Mouse (Mus musculus) limb, embryonic 14.5 days (tissue): ENCODE measurements around the gene Rpap2. TPM values are rescaled to one million over a fixed set of nuclear protein-coding genes. Genes with fewer than 3 reads are reported as not detected.

ENCODE experiments used
- ATAC-seq: fragments of 200-750 bp; cut with Nextera tagmentation; 2 replicates; pipeline ENCODE4 v1.8.0; 2017; ENCODE audit warnings: low read depth, moderate number of reproducible peaks, moderate TSS enrichment; ENCODE audit not compliant: low FRiP score
- DNase-seq: peaks from one replicate; pipeline ENCODE4 v3.0.0-alpha.2; 2015; ENCODE audit warnings: low spot score
- H3K27ac ChIP-seq: fragments of 300-500 bp; sonication (generic); replicated peaks from 2 replicates; pipeline ENCODE4 v1.5.1; 2014; ENCODE audit warnings: low read depth, mild to moderate bottlenecking, low read length, moderate library complexity, mixed read lengths
- H3K27me3 ChIP-seq: fragments of 300-500 bp; sonication (generic); 2 replicates; pipeline ENCODE4 v1.6.1; 2014; ENCODE audit warnings: low read length, mixed read lengths; ENCODE audit not compliant: control insufficient read depth, insufficient read depth
- H3K36me3 ChIP-seq: fragments of 300-500 bp; sonication (generic); 2 replicates; pipeline ENCODE4 v1.6.1; 2014; ENCODE audit warnings: mild to moderate bottlenecking, low read length, moderate library complexity, mixed read lengths; ENCODE audit not compliant: control insufficient read depth, insufficient read depth
- H3K4me1 ChIP-seq: fragments of 300-500 bp; sonication (generic); 2 replicates; pipeline ENCODE4 v1.6.1; 2014; ENCODE audit warnings: antibody characterized with exemption, low read length, mixed read lengths; ENCODE audit not compliant: control insufficient read depth, insufficient read depth
- H3K4me2 ChIP-seq: fragments of 300-500 bp; sonication (generic); replicated peaks from 2 replicates; pipeline ENCODE4 v1.6.1; 2014; ENCODE audit warnings: low read depth, mild to moderate bottlenecking, low read length, moderate library complexity; ENCODE audit not compliant: severe bottlenecking
- H3K4me3 ChIP-seq: fragments of 300-500 bp; sonication (generic); replicated peaks from 2 replicates; pipeline ENCODE4 v1.5.1; 2014; ENCODE audit warnings: low read length
- H3K9ac ChIP-seq: fragments of 300-500 bp; sonication (generic); 2 replicates; pipeline ENCODE4 v1.6.1; 2014; ENCODE audit warnings: mild to moderate bottlenecking, low read depth, low read length, moderate library complexity; ENCODE audit not compliant: severe bottlenecking
- H3K9me3 ChIP-seq: fragments of 300-500 bp; sonication (generic); 2 replicates; pipeline ENCODE4 v1.6.1; 2016; ENCODE audit warnings: low read length; ENCODE audit not compliant: control insufficient read depth
- POLR2A ChIP-seq: fragments of 200-500 bp; IDR thresholded peaks from 2 replicates; pipeline ENCODE4 v1.8.0; 2012; ENCODE audit warnings: inconsistent platforms, mild to moderate bottlenecking, moderate library complexity, borderline replicate concordance; ENCODE audit not compliant: insufficient read depth, insufficient read length; ENCODE audit errors: extremely low read depth
- WGBS: fragments of 180-500 bp; shearing (Covaris S2); extraction: QIAGEN DNeasy Blood & Tissue Kit; methylation state at CpG from one replicate; pipeline ENCODE4 v1.1.7; 2014; 5-methylcytosine and 5-hydroxymethylcytosine counted together
- polyA plus RNA-seq, 2 experiments: library from polyadenylated mRNA; depleted of rRNA in 1 of 2; stranded (reverse) in 1 of 2; unstranded in 1 of 2; fragments of >200 nt; fragmentation: Nextera tagmentation in 1 of 2; extraction: Ambion mirVana in 1 of 2; gene quantifications; 2 replicates each; pipeline versions ENCODE4 v1.2.1 to v1.2.3; 2012 to 2014

Gene Rpap2
- polyA plus RNA-seq, 2 experiments = 12.6 to 21.6 TPM

GRCm38 (mm10) chr5:107698888-107699287 is 101.7 kb downstream of the Rpap2 start:
- no peak for ATAC-seq
- H3K4me3 ChIP-seq = no peak overlapping the region
- no peak for TF ChIP-seq POLR2A
- 81% methylated on average over 8 of the region's 8 CpGs for WGBS
- H3K36me3 ChIP-seq = no peaks in the 10 kb centered on the region
- H3K27ac ChIP-seq = no peak overlapping the region
- no peak overlapping the region for H3K4me2 ChIP-seq
- H3K27me3 ChIP-seq = no peaks in the 10 kb centered on the region
- no peak for DNase-seq
- H3K9me3 ChIP-seq = no peaks in the 10 kb centered on the region
- H3K4me1 ChIP-seq = no peaks in the 10 kb centered on the region
- H3K9ac ChIP-seq = no peak overlapping the region

GRCm38 (mm10) chr5:107700873-107701272 is 103.7 kb downstream of the Rpap2 start:
- Histone ChIP-seq H3K4me2 (no peak overlapping the region), H3K9me3 (no peaks in the 10 kb centered on the region), H3K4me3 (no peak overlapping the region), H3K27me3 (no peaks in the 10 kb centered on the region), H3K27ac (no peak overlapping the region), H3K9ac (no peak overlapping the region), H3K36me3 (no peaks in the 10 kb centered on the region), H3K4me1 (no peaks in the 10 kb centered on the region)
- TF ChIP-seq POLR2A = no peak
- no peak for ATAC-seq
- 89% methylated on average over 10 of the region's 10 CpGs for WGBS
- DNase-seq = no peak

- H3K4me3 ChIP-seq = no peak overlapping the region
- 77% methylated on average over 9 of the region's 9 CpGs for WGBS
- ATAC-seq = no peak
- no peaks in the 10 kb centered on the region for H3K4me1 ChIP-seq
- H3K9ac ChIP-seq = no peak overlapping the region
- no peak for DNase-seq
- H3K27me3 ChIP-seq = no peaks in the 10 kb centered on the region
- H3K4me2 ChIP-seq = no peak overlapping the region
- H3K9me3 ChIP-seq = no peaks in the 10 kb centered on the region
- no peak for TF ChIP-seq POLR2A
- H3K27ac ChIP-seq = no peak overlapping the region
- H3K36me3 ChIP-seq = no peaks in the 10 kb centered on the region
These were observed 104.5 kb downstream of the Rpap2 start for GRCm38 (mm10) chr5:107701658-107702057.

- H3K27ac ChIP-seq = no peak overlapping the region
- H3K9ac ChIP-seq = no peak overlapping the region
- H3K4me3 ChIP-seq = no peak overlapping the region
- H3K4me1 ChIP-seq = no peaks in the 10 kb centered on the region
- DNase-seq (no peak), ATAC-seq (no peak)
- H3K9me3 ChIP-seq = no peaks in the 10 kb centered on the region
- WGBS = 83% methylated on average over 6 of the region's 6 CpGs
- no peaks in the 10 kb centered on the region for H3K27me3 ChIP-seq
- no peak for TF ChIP-seq POLR2A
- H3K4me2 ChIP-seq = no peak overlapping the region
- no peaks in the 10 kb centered on the region for H3K36me3 ChIP-seq
These were observed 106.1 kb downstream of the Rpap2 start for GRCm38 (mm10) chr5:107703207-107703763.

DNA sequence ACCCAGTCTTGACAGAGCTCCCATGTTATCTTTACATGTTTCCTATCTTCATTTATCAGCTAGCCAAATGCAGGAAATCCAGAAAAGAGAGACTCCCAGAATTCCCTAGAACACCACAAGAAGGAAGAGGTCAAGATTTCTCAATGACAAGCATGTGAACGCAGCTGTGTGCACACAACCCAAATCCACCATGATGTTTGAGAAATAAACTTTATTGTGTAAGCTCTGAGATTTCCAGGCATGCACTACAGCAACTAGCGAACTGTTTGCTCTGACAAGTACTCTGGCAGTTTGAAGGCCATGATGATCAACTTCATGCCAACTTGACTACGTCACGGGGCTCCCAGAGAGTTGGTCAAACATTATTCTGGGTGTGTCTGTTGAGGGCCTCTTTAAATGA is 108.6 kb downstream of the Rpap2 start:
- Histone ChIP-seq H3K4me3 (no peak overlapping the region), H3K4me1 (no peaks in the 10 kb centered on the region), H3K27ac (no peak overlapping the region), H3K4me2 (no peak overlapping the region), H3K9me3 (no peaks in the 10 kb centered on the region), H3K36me3 (no peaks in the 10 kb centered on the region), H3K9ac (no peak overlapping the region), H3K27me3 (no peaks in the 10 kb centered on the region)
- ATAC-seq (no peak), DNase-seq (no peak)
- WGBS = 88% methylated on average over 4 of the region's 4 CpGs
- TF ChIP-seq POLR2A = no peak

DNA sequence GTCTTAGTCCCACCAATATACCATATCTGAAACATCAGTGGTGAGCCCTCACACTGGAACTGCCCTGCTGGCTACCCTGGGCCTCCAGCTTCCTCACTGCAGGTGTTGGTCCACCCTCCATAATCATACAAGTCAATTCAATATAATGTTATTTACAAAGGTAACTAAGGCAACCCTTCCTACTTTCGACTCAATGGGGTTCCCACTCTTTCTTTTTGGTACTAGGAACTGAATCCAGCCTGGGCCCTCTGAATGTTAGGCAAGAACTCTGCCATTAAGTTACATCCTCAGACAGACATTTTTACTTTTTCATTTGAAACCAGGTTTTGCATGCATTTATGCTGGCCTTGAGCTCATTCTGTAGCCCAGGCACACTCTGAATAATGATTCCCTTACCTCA is 109.1 kb downstream of the Rpap2 start:
- Histone ChIP-seq H3K9me3 (no peaks in the 10 kb centered on the region), H3K36me3 (no peaks in the 10 kb centered on the region), H3K4me2 (no peak overlapping the region), H3K4me1 (no peaks in the 10 kb centered on the region), H3K4me3 (no peak overlapping the region), H3K9ac (no peak overlapping the region), H3K27ac (no peak overlapping the region), H3K27me3 (no peaks in the 10 kb centered on the region)
- TF ChIP-seq POLR2A = no peak
- DNase-seq (no peak), ATAC-seq (no peak)
- 75% methylated on average over 1 of the region's 1 CpGs for WGBS
